Mouse (Mus musculus) CH12.LX (cell line): ENCODE measurements around the gene Dnah17. TPM values are rescaled to one million over a fixed set of nuclear protein-coding genes. Genes with fewer than 3 reads are reported as not detected.

Experiments
- DNase-seq: peaks from one replicate; pipeline ENCODE4 v3.0.0-alpha.2; 2013; ENCODE audit errors: extremely low read depth
- H3K27ac ChIP-seq: 2 replicates; pipeline ENCODE4 v1.5.1; 2012; ENCODE audit warnings: low read depth, mild to moderate bottlenecking, control low read depth, moderate library complexity; ENCODE audit not compliant: insufficient read depth
- H3K27me3 ChIP-seq: replicated peaks from 2 replicates; pipeline ENCODE3; 2012; ENCODE audit warnings: inconsistent platforms
- H3K36me3 ChIP-seq, 2 experiments: replicated peaks in 1 of 2; 2 replicates each; pipeline versions ENCODE3 to v1.6.1; 2012; ENCODE audit warnings: inconsistent platforms in 1 of 2, low read length in 1 of 2, mild to moderate bottlenecking in 1 of 2, mixed read lengths in 1 of 2, moderate library complexity in 1 of 2; ENCODE audit not compliant: control insufficient read depth in 1 of 2, insufficient read depth in 1 of 2
- H3K4me1 ChIP-seq, 2 experiments: 2 replicates each; pipeline ENCODE4 v1.6.1; 2012; ENCODE audit warnings: inconsistent platforms in 1 of 2, moderate library complexity in 1 of 2; ENCODE audit not compliant: insufficient read depth in 2 of 2, control insufficient read depth in 1 of 2
- H3K4me2 ChIP-seq: 2 replicates; pipeline ENCODE4 v1.6.1; 2012; ENCODE audit warnings: low read depth, mild to moderate bottlenecking, control low read depth; ENCODE audit not compliant: poor library complexity, insufficient read depth, severe bottlenecking
- H3K4me3 ChIP-seq, 3 experiments: fragments of 150-350 bp in 1 of 3; sonication (generic) in 1 of 3; replicated peaks in 1 of 3; 2 replicates each; pipeline versions ENCODE3 to v1.5.1; 2011 to 2012; ENCODE audit warnings: low read depth in 2 of 3, low read length in 2 of 3, mild to moderate bottlenecking in 2 of 3, moderate library complexity in 2 of 3, control low read depth in 1 of 3, improper control_type of control experiment in 1 of 3, inconsistent platforms in 1 of 3, mixed read lengths in 1 of 3; ENCODE audit not compliant: poor library complexity in 1 of 3
- H3K79me2 ChIP-seq: replicated peaks from 2 replicates; pipeline ENCODE4 v1.6.1; 2012; ENCODE audit warnings: mild to moderate bottlenecking, moderate library complexity; ENCODE audit not compliant: control insufficient read depth, poor library complexity, insufficient read depth, severe bottlenecking; ENCODE audit errors: extremely low read depth
- H3K9ac ChIP-seq: 2 replicates; pipeline ENCODE4 v1.6.1; 2012; ENCODE audit warnings: low read depth, mild to moderate bottlenecking, control low read depth, moderate library complexity; ENCODE audit not compliant: insufficient read depth
- H3K9me3 ChIP-seq: replicated peaks from 2 replicates; pipeline ENCODE3; 2012; ENCODE audit warnings: low read length, inconsistent platforms, mixed read lengths
- CHD1 ChIP-seq: IDR thresholded peaks from 2 replicates; pipeline ENCODE4 v1.6.1; 2012; ENCODE audit warnings: low read depth, low read length, improper control_type of control experiment, inconsistent platforms
- CTCF ChIP-seq, 2 experiments: IDR thresholded peaks in 1 of 2; conservative IDR thresholded peaks in 1 of 2; 2 replicates each; pipeline ENCODE4 v1.5.1; 2011 to 2012; ENCODE audit warnings: low read depth in 2 of 2, low read length in 2 of 2, improper control_type of control experiment in 1 of 2, inconsistent platforms in 1 of 2, mild to moderate bottlenecking in 1 of 2, moderate library complexity in 1 of 2
- E2F4 ChIP-seq: IDR thresholded peaks from 2 replicates; pipeline ENCODE4 v1.6.1; 2011; ENCODE audit warnings: low read depth, low read length, improper control_type of control experiment; ENCODE audit not compliant: insufficient replicate concordance
- EP300 ChIP-seq: IDR thresholded peaks from 2 replicates; pipeline ENCODE4 v1.6.1; 2011; ENCODE audit warnings: low read length, improper control_type of control experiment
- GABPA ChIP-seq: IDR thresholded peaks from 2 replicates; pipeline ENCODE4 v1.6.1; 2012; ENCODE audit warnings: low read depth, low read length, improper control_type of control experiment, inconsistent platforms; ENCODE audit not compliant: insufficient replicate concordance
- IRF4 ChIP-seq: IDR thresholded peaks from 2 replicates; pipeline ENCODE4 v1.6.1; 2014; ENCODE audit warnings: low read depth, mild to moderate bottlenecking, inconsistent platforms, low read length, improper control_type of control experiment
- KAT2A ChIP-seq: IDR thresholded peaks from 2 replicates; pipeline ENCODE4 v1.6.1; 2012; ENCODE audit warnings: low read length, improper control_type of control experiment, inconsistent platforms; ENCODE audit not compliant: insufficient replicate concordance
- MAX ChIP-seq: IDR thresholded peaks from 2 replicates; pipeline ENCODE4 v1.6.1; 2011; ENCODE audit warnings: low read length, improper control_type of control experiment
- MXI1 ChIP-seq: IDR thresholded peaks from 2 replicates; pipeline ENCODE4 v1.6.1; 2011; ENCODE audit warnings: mild to moderate bottlenecking, low read depth, low read length, improper control_type of control experiment
- POLR2A ChIP-seq: IDR thresholded peaks from 2 replicates; pipeline ENCODE4 v1.6.1; 2011; ENCODE audit warnings: low read depth, mild to moderate bottlenecking, improper control_type of control experiment, low read length
- RCOR1 ChIP-seq: conservative IDR thresholded peaks from 2 replicates; pipeline ENCODE4 v1.6.1; 2012; ENCODE audit warnings: low read depth, mild to moderate bottlenecking, inconsistent platforms, low read length, improper control_type of control experiment
- SIN3A ChIP-seq: IDR thresholded peaks from 2 replicates; pipeline ENCODE4 v1.6.1; 2012; ENCODE audit warnings: low read length, improper control_type of control experiment, inconsistent platforms
- TBP ChIP-seq: conservative IDR thresholded peaks from 2 replicates; pipeline ENCODE4 v1.6.1; 2011; ENCODE audit warnings: low read depth, low read length, improper control_type of control experiment
- ZC3H11A ChIP-seq: IDR thresholded peaks from 2 replicates; pipeline ENCODE4 v1.6.1; 2012; ENCODE audit warnings: low read depth, mild to moderate bottlenecking, inconsistent platforms, low read length, improper control_type of control experiment
- ZKSCAN1 ChIP-seq: IDR thresholded peaks from 2 replicates; pipeline ENCODE4 v1.6.1; 2012; ENCODE audit warnings: low read depth, inconsistent platforms, low read length, improper control_type of control experiment, borderline replicate concordance
- ZMIZ1 ChIP-seq: IDR thresholded peaks from 2 replicates; pipeline ENCODE4 v1.6.1; 2012; ENCODE audit warnings: low read depth, mild to moderate bottlenecking, inconsistent platforms, low read length, improper control_type of control experiment
- ZNF384 ChIP-seq: IDR thresholded peaks from 2 replicates; pipeline ENCODE4 v1.6.1; 2012; ENCODE audit warnings: low read depth, low read length, improper control_type of control experiment, inconsistent platforms
- dilution Hi-C: fragments of 300-500 bp; cut with MboI; formaldehyde crosslinking; loops from 2 replicates; pipeline ENCODE4 v1.14.3; 2020; ENCODE audit warnings: low sequenced_read_pairs; ENCODE audit not compliant: extremely low pct_unique_long_range_greater_than_20kb, extremely low pct_ligation_motif_present
- in situ Hi-C: fragments of 300-500 bp; cut with MboI; formaldehyde crosslinking; loops from 3 replicates; pipeline ENCODE4 v1.14.3; 2019; ENCODE audit warnings: low sequenced_read_pairs, low pct_ligation_motif_present, low pct_unique_long_range_greater_than_20kb, mixed read lengths
- polyA plus RNA-seq: library from polyadenylated mRNA; unstranded; fragments of >175 nt; gene quantifications from 2 replicates; pipeline ENCODE4 v1.2.1, GENCODE M21; 2012; ENCODE audit warnings: low read depth; ENCODE audit not compliant: insufficient read length
- total RNA-seq, 2 experiments: library from RNA; depleted of rRNA; stranded (reverse); fragments of 300-350 nt in 1 of 2; fragments of >200 nt in 1 of 2; gene quantifications; 2 replicates each; pipeline ENCODE4 v1.2.3; 2012 to 2014

The Dnah17 gene
- total and polyA plus RNA-seq, 3 experiments, result 0.08 to 0.23 TPM; not detected in 1

GRCm38 (mm10) chr11:118102838-118103237 lies 27.6 kb downstream of the Dnah17 start (continued):
- TF ChIP-seq ZMIZ1 (no peak), ZC3H11A (peak; percentile 94), MXI1 (peak; percentile 58; the same call in 1 of the 2 replicates), POLR2A (no peak), E2F4 (no peak), ZNF384 (peak; percentile 72)

- no peaks in the 10 kb centered on the region for H3K79me2 ChIP-seq
- DNase-seq, result no peak
- no peak overlapping the region for H3K9ac ChIP-seq
- H3K27me3 ChIP-seq, result peaks cover 64% of the 10 kb centered on the region
- dilution Hi-C loops (no loop called here), in situ Hi-C loops (no loop called here)
- H3K4me3 ChIP-seq, result no peak overlapping the region
- peaks cover 3 to 11% of the 10 kb centered on the region in 2 experiments; a peak in 3 of 4 replicates for H3K4me1 ChIP-seq
- no peaks in the 10 kb centered on the region for H3K9me3 ChIP-seq
- no peak for TF ChIP-seq TBP
- peak in 1 of 2 experiments; percentile 31; a peak in 2 of 4 replicates for TF ChIP-seq CTCF (conservative IDR thresholded peaks at IDR 0.05 in 1 of 2, IDR thresholded peaks at IDR 0.05 in 1 of 2; ENCODE audit: low read depth in 2 of 2, low read length in 2 of 2)
- H3K4me2 ChIP-seq, result no peak overlapping the region
- no peaks in the 10 kb centered on the region for H3K36me3 ChIP-seq
- no peak overlapping the region for H3K27ac ChIP-seq
Measured at GRCm38 (mm10) chr11:118101133-118101532, 29.3 kb downstream of the Dnah17 start.

DNA sequence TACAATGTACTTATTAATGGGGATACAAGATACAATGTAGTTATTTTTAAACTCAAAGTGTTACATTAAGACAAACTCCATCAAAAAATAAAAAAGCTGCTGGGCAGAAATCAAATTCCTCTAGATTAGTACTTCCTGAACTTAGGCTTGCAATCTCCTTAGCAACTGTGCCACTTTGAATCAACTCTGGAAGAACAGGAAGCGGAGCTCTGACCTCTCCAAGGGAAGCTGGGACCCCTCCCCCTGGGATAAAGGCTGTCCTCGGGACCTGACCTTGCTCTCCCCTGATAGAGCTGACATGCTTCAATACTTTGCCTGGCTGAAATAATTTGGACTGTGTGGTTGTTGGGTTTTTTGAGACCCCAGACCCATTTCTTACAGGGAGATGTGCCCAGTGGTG lies 33.7 kb downstream of the Dnah17 start:
- Histone ChIP-seq H3K9me3 (peaks cover 1% of the 10 kb centered on the region), H3K27ac (no peak overlapping the region), H3K4me3 (no peak overlapping the region), H3K36me3 (no peaks in the 10 kb centered on the region), H3K4me2 (no peak overlapping the region), H3K79me2 (no peaks in the 10 kb centered on the region), H3K4me1 (peaks cover 0 to 3% of the 10 kb centered on the region in 2 experiments; a peak in 1 of 4 replicates), H3K27me3 (peaks cover 92% of the 10 kb centered on the region), H3K9ac (no peak overlapping the region)
- dilution Hi-C loops (no loop called here), in situ Hi-C loops (no loop called here)
- DNase-seq, result no peak
- TF ChIP-seq GABPA, result no peak
- no peak for TF ChIP-seq SIN3A
- no peak for TF ChIP-seq RCOR1
- TF ChIP-seq E2F4, result no peak
- no peak for TF ChIP-seq ZKSCAN1
- no peak for TF ChIP-seq KAT2A
- TF ChIP-seq MAX, result no peak
- TF ChIP-seq CHD1, result no peak
- TF ChIP-seq IRF4, result no peak
- no peak for TF ChIP-seq EP300
